Mouse (Mus musculus) brain, embryonic 14.5 days (tissue): Measurements from ENCODE around the gene Tnrc18. TPM values are rescaled to one million over a fixed set of nuclear protein-coding genes. Genes with fewer than 3 reads are reported as not detected.
A peak's percentile ranks its signal among the peaks of the same experiment; 100 is the strongest.
"Not testable (repeated sequence)": the region's sequence is repeated elsewhere in the genome, so short reads cannot be mapped to it uniquely, and the experiment has no call there.

ENCODE experiments used
- DNase-seq: peaks from one replicate; pipeline ENCODE4 v3.0.0-alpha.2; 2011; ENCODE audit warnings: low read depth
- CTCF ChIP-seq: fragments of 200-500 bp; IDR thresholded peaks from 2 replicates; pipeline ENCODE4 v1.5.1; 2012; ENCODE audit warnings: inconsistent platforms, mild to moderate bottlenecking, moderate library complexity, borderline replicate concordance; ENCODE audit not compliant: insufficient read depth, insufficient read length; ENCODE audit errors: extremely low read depth
- POLR2A ChIP-seq: fragments of 200-500 bp; IDR thresholded peaks from 2 replicates; pipeline ENCODE4 v1.6.1; 2012; ENCODE audit warnings: mild to moderate bottlenecking, inconsistent platforms, borderline replicate concordance; ENCODE audit not compliant: poor library complexity, insufficient read depth, insufficient read length, severe bottlenecking; ENCODE audit errors: extremely low read depth
- polyA plus RNA-seq: library from polyadenylated mRNA; depleted of rRNA; stranded (reverse); fragments of >200 nt; gene quantifications from 2 replicates; pipeline ENCODE4 v1.2.3, GENCODE M21; 2012

Gene Tnrc18
- polyA plus RNA-seq, 1 experiment = 101 TPM

- TF ChIP-seq POLR2A = no peak
- peak; percentile 63 for TF ChIP-seq CTCF
- peak; percentile 49 for DNase-seq
Measured at GRCm38 (mm10) chr5:142842137-142842642, 24.7 kb upstream of the Tnrc18 start.

DNA sequence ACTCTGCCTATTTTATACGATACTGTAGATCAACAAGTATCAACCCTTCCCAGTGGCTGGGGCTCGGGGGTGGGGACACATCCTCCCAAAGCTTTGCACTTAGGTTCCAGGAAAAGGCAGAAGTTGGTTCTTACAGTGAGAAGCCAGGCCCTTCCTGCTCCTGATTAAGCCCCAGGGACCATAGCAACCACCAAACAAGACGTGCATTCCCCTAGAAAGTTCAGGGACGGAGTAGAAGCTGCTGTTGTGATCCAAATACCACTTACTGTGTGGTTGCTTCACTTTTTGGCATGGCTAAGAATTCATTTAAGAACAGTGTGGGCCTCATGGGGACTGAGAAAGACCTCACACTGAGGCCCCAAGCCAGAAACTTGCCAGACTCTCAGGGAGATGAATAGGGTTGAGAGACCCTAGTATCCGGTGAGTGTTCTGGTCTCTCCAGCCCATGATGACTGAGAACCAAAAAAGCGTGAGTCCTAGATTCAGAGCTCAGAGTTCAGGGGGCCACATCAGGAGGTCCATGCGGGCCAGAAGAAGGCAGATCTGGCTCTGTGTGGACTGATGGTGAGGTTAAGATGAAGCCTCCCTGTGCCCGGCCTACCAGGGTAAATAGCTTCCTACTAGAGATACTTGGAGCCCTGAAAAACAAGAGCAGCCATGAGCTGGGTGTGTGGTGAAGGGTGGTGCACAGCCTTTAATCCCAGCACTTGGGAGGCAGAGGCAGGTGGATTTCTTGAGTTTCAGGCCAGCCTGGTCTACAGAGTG is 24.1 kb upstream of the Tnrc18 start:
- TF ChIP-seq POLR2A (no peak), CTCF (no peak)
- peak; percentile 41 for DNase-seq

DNA sequence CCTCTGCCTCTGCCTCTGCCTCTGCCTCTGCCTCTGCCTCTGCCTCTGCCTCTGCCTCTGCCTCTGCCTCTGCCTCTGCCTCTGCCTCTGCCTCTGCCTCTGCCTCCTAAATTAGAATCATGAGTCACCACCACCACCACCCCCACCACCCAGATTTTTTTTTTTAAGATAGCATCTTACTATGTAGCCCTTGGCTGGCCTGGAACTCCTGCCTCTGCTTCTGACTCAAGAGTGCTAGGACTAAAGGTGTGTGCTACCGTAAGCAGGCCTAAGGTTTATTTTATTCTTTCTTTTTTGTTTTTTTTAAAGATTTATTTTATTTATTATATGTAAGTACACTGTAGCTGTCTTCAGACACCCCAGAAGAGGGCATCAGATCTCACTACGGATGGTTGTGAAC is 20.0 kb upstream of the Tnrc18 start:
- not testable (repeated sequence) for DNase-seq

DNA sequence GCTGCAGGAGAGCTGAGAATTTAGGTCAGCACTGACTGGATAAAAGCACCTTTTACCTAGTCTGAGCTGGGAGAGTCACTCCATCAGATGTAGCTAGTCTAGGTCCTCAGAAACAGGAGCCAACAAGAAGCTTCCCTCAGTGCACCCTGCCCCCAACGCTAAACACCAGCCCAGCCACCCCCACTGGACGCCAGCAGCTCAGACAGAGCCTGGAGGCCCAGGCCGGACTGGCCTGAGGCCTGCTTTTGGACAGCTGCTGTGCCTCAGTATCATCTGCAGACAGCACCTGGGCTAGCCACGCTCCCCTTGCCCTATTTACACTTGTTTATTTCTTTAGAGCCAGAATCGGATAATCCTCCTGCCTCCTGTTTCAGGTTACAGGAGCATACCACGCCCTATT is 19.4 kb upstream of the Tnrc18 start:
- DNase-seq = no peak
- TF ChIP-seq POLR2A = no peak
- no peak for TF ChIP-seq CTCF

DNA sequence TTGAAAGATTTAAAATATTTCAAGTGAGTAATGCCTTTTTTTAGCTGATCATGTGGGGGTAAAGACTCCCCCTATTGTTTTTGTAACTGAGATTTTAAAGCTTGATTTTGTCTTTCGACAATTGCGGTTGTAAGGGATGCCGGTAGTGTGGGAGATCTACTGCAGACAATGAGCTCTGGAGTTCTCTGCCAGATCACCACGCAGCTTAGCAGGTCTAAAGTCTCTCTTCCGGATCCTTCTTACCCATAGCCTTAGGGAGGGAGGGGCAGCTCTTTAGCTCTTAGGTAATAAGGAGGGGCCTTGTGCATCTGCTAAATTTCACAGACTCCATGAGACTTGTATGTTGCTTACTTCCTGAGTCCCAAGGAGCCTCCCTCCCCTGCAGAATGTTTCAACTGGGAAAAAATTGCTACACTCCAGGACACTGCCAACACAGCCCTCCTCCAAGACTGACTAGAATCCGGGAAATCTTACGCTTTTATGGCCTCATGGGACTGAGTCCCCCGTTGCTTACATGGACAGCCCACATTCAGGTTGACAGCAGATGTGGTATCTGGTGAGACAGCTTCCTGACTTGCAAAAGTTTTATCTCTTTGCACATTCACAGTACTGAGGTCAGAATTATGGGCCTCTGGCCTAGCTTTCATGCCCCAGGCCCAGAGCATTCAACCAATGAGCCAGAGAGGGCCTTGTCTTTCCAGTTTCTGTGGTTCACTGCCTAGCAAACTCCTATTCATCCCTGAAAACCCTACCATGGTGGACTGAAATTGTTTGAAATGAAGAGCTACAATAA is 16.4 kb upstream of the Tnrc18 start:
- DNase-seq = no peak
- TF ChIP-seq POLR2A (no peak), CTCF (no peak)

GRCm38 (mm10) chr5:142826131-142826530 is 8.7 kb upstream of the Tnrc18 start:
- TF ChIP-seq POLR2A = no peak
- no peak for TF ChIP-seq CTCF
- no peak for DNase-seq

DNA sequence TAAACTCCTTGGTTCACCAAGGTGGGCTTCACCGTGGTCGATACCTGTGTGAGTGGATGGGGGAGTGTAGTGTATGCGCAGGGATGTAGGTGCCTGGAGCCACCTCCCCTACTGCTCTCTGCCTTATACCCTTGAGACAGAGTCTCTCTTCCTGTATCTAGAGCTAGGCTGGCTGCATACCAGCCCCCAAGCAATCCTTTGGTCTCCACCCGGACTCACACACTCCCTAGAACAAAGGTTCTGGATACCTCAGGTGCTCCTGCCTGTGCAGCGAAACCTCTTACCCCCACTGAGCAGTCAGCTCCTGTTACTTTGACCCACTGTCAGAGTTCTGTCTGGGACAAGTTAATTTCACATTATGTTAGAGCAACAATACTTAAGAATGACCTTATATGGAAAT is 8.2 kb upstream of the Tnrc18 start:
- TF ChIP-seq POLR2A (no peak), CTCF (no peak)
- no peak for DNase-seq

DNA sequence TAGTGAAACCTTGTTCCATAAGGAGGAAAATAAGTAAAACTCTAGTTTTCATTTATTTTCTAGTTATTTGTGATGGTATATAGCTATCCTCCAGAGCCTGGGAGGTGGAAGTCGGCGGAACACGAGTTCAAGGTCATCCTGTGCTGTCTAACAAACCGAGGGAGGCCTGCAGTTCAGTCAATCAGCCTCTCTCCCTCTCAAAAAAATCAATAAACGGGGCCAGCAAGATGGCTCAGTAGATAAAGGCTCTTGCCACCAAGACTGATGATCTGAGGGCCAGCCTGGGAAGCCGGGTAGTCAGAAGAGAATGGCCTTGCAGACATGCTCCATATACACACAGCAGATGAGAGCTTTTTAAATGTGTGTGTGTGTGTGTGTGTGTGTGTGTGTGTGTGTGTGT is 6.6 kb upstream of the Tnrc18 start:
- DNase-seq = peak; percentile 65
- TF ChIP-seq POLR2A (no peak), CTCF (no peak)

GRCm38 (mm10) chr5:142823096-142824062 is 5.9 kb upstream of the Tnrc18 start:
- TF ChIP-seq POLR2A = no peak; the same call in 1 of the 2 replicates
- TF ChIP-seq CTCF = no peak
- peak; percentile 96 for DNase-seq

DNA sequence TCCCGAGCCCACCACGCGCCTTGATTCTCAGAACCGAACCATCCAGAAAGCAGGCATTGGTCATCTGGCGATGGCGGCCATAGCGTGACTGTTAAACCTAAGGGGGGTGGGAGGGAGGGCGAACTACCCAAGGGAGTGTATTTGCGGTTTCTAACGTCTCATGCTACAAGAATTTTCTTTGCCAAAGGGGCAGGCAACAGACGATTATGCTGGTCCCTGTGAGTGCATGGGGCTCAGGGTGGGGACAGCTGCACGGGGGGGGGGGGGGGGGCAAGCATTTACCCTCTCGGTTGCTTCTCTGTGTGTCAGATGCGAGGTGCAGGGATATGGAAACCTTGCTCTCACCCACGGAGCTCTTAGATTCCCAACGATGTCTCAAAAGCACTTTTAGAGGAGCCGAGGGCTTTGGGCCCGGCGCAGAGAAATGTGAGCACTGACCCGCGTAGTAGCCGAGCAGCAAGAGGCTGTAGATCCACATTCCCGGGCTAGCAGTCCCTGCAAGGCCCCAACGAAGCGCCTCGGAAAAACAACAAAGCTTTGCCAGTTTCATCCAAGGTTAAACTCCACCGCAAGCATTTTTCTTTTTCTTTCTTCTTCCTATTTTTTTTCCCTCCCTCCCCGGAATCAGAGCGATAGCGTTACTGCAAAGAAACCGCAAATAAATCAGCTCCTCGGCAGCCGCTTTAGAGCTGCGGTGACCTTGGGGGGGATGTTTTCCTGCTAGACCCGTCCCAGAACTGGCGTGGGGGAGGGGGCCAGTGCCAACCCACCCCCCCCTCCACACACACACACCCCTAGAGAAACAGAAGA is 5.0 kb upstream of the Tnrc18 start:
- DNase-seq = peak; percentile 78
- TF ChIP-seq CTCF = no peak
- TF ChIP-seq POLR2A = no peak
